Mouse (Mus musculus): ENCODE data around the gene Scml4. TPM values are rescaled to one million over a fixed set of nuclear protein-coding genes. Genes with fewer than 3 reads are reported as not detected.

The Scml4 gene
- polyA plus RNA-seq, 1 experiment: 1.3 TPM

DNA sequence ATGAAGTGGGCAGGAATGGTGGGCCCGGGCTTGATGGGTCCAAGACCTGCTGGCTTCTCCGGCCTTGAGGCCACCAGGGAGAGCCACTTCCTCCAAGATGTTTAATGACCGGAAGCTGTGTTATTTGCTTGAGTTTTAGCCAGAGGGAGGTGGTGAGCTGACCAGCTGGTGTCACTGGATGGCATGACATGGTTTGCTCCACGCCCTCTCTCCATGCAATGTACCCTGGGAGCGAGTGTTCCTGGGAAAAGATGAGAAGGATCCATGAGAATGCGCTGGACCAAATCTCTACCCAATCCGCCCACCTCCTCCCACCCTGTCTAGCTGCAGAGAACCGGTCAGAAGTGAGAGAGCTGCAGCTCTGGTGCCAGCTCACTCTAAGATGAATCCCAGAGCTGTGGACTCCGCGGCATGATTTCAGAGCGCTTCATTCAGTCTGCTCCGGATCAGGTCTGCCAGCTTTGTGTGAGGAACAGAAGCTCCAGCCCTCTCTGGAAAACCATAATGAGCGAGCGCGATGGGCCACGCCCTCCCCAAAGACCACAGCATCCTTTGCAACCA lies 144.1 kb downstream of the Scml4 start:
- H3K4me3 ChIP-seq (ENCODE audit: insufficient read depth, low read length): no peak overlapping the region
- H3K27ac ChIP-seq (ENCODE audit: insufficient read depth, low read length): no peak overlapping the region
- H3K4me1 ChIP-seq (ENCODE audit: control insufficient read depth, insufficient read depth, low read length): peaks cover 2% of the 10 kb centered on the region; the same call in 1 of the 2 replicates
- TF ChIP-seq POLR2A (IDR thresholded peaks at IDR 0.05; ENCODE audit: extremely low read depth, insufficient read depth, low read length) (no peak), CTCF (IDR thresholded peaks at IDR 0.05; ENCODE audit: extremely low read depth, insufficient read depth, low read length) (no peak)

DNA sequence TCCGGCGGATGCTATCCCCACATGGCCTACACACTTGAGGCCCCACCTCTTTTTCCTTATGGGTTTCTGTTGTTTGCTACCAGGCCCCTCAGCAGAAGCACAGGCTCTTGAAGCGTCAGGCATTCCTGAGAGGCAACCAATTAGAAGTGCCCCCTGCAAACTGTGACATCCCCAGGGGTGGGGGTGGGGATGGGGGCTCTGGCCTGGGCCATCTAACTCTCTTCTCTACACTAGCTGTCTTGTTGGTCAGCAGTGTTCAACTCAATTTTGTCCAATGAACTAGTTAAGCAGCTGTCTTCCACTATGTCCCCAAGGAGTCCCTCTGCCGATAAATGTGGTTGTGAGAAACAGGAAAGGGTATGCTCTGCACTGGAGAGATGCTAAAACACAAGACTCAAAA lies 144.9 kb downstream of the Scml4 start:
- no peak overlapping the region for H3K4me3 ChIP-seq (ENCODE audit: insufficient read depth, low read length)
- no peak for TF ChIP-seq POLR2A (IDR thresholded peaks at IDR 0.05; ENCODE audit: extremely low read depth, insufficient read depth, low read length)
- TF ChIP-seq CTCF (IDR thresholded peaks at IDR 0.05; ENCODE audit: extremely low read depth, insufficient read depth, low read length): no peak
- H3K27ac ChIP-seq (ENCODE audit: insufficient read depth, low read length): no peak overlapping the region
- peaks cover 2% of the 10 kb centered on the region; the same call in 1 of the 2 replicates for H3K4me1 ChIP-seq (ENCODE audit: control insufficient read depth, insufficient read depth, low read length)

DNA sequence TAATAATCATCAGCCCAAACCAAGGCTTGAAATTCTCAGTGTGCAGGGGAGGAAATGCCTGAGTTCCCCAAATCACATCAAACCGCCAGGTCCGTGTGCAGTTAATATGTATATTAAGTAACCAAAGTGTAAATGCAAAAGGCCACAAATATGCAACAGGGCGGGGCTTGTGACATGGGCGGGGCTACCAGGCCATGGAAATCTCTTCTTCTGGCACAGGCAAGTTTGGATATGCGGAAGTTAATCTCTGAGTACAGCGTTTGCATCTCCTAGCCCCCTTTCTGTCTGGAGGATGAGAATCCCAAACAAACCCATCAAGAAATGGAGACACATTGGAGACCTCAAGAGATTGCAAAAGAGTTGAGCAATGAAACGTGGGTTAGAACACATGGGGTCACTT lies 145.5 kb downstream of the Scml4 start:
- TF ChIP-seq POLR2A (IDR thresholded peaks at IDR 0.05; ENCODE audit: extremely low read depth, insufficient read depth, low read length): no peak
- TF ChIP-seq CTCF (IDR thresholded peaks at IDR 0.05; ENCODE audit: extremely low read depth, insufficient read depth, low read length): no peak
- Histone ChIP-seq H3K27ac (ENCODE audit: insufficient read depth, low read length) (no peak overlapping the region), H3K4me3 (ENCODE audit: insufficient read depth, low read length) (no peak overlapping the region), H3K4me1 (ENCODE audit: control insufficient read depth, insufficient read depth, low read length) (peaks cover 2% of the 10 kb centered on the region; the same call in 1 of the 2 replicates)

DNA sequence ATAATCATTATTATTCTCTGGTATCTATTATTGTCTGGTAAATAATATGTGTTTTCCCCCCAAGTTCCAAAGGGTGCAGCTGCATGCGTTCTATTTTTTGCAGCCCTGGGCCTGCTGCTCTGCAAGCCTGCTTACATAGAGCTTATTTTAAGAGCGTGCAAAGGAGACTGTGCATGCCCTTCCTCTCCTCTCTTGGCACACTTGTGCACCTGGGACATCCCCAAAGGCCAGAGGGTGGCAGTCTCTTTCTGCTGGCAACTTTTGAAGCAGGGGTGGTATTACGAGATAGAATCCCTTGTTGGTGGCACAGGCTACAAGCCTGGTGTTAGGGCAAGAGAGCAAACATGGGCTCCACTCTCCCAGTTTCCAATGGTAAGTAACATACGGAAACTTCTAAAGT lies 146.4 kb downstream of the Scml4 start:
- Histone ChIP-seq H3K4me1 (ENCODE audit: control insufficient read depth, insufficient read depth, low read length) (peaks cover 2% of the 10 kb centered on the region; the same call in 1 of the 2 replicates), H3K4me3 (ENCODE audit: insufficient read depth, low read length) (no peak overlapping the region), H3K27ac (ENCODE audit: insufficient read depth, low read length) (no peak overlapping the region)
- TF ChIP-seq POLR2A (IDR thresholded peaks at IDR 0.05; ENCODE audit: extremely low read depth, insufficient read depth, low read length) (no peak), CTCF (IDR thresholded peaks at IDR 0.05; ENCODE audit: extremely low read depth, insufficient read depth, low read length) (no peak)

DNA sequence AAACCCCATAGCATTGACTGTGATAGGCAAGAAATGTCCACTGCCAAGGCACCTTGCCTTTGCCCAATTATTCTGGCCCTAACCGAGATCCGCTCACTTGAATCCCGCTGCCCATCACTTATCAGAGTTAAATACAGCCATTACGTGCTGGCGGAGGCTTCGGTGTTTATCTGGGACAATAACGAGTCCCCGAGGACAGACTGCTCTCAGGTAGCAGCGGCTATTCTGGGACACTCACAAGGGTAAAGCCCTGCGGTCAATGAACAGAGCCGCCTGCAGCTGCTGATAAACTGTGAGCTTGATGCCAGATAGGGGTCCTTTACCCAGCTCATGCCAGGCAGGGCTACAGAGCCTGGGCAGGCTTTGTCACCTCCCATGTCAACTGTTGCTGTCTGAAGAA lies 147.9 kb downstream of the Scml4 start:
- Histone ChIP-seq H3K4me3 (ENCODE audit: insufficient read depth, low read length) (no peak overlapping the region), H3K4me1 (ENCODE audit: control insufficient read depth, insufficient read depth, low read length) (peaks cover 2% of the 10 kb centered on the region; the same call in 1 of the 2 replicates), H3K27ac (ENCODE audit: insufficient read depth, low read length) (no peak overlapping the region)
- TF ChIP-seq CTCF (IDR thresholded peaks at IDR 0.05; ENCODE audit: extremely low read depth, insufficient read depth, low read length) (no peak), POLR2A (IDR thresholded peaks at IDR 0.05; ENCODE audit: extremely low read depth, insufficient read depth, low read length) (no peak)

Other genes starting within 250 kb of the Scml4 start
- gene Sec63, start 98.9 kb upstream of the Scml4 start, polyA plus RNA-seq (2012; rRNA removed): 41.8 and 51.9 TPM in 2 replicates

Data from cortical plate, adult 2 months (tissue).